Mouse (Mus musculus) CH12.LX (cell line): ENCODE measurements around the gene Stx12.
A peak's percentile ranks its signal among the peaks of the same experiment; 100 is the strongest.

Source experiments
- CHD1 ChIP-seq: IDR thresholded peaks from 2 replicates; pipeline ENCODE4 v1.6.1; 2012; ENCODE audit warnings: low read depth, low read length, improper control_type of control experiment, inconsistent platforms
- CHD2 ChIP-seq: IDR thresholded peaks from 2 replicates; pipeline ENCODE4 v1.6.1; 2011; ENCODE audit warnings: low read length, improper control_type of control experiment
- CTCF ChIP-seq, 2 experiments: IDR thresholded peaks in 1 of 2; conservative IDR thresholded peaks in 1 of 2; 2 replicates each; pipeline ENCODE4 v1.5.1; 2011 to 2012; ENCODE audit warnings: low read depth in 2 of 2, low read length in 2 of 2, improper control_type of control experiment in 1 of 2, inconsistent platforms in 1 of 2, mild to moderate bottlenecking in 1 of 2, moderate library complexity in 1 of 2
- EP300 ChIP-seq: IDR thresholded peaks from 2 replicates; pipeline ENCODE4 v1.6.1; 2011; ENCODE audit warnings: low read length, improper control_type of control experiment
- HCFC1 ChIP-seq: IDR thresholded peaks from 2 replicates; pipeline ENCODE4 v1.6.1; 2012; ENCODE audit warnings: low read depth, mild to moderate bottlenecking, inconsistent platforms, low read length, improper control_type of control experiment
- JUND ChIP-seq: conservative IDR thresholded peaks from 2 replicates; pipeline ENCODE4 v1.6.1; 2011; ENCODE audit warnings: low read depth, low read length, improper control_type of control experiment
- MAZ ChIP-seq: IDR thresholded peaks from 2 replicates; pipeline ENCODE4 v1.6.1; 2012; ENCODE audit warnings: low read depth, mild to moderate bottlenecking, inconsistent platforms, low read length, improper control_type of control experiment, moderate library complexity
- MXI1 ChIP-seq: IDR thresholded peaks from 2 replicates; pipeline ENCODE4 v1.6.1; 2011; ENCODE audit warnings: mild to moderate bottlenecking, low read depth, low read length, improper control_type of control experiment
- POLR2A ChIP-seq: IDR thresholded peaks from 2 replicates; pipeline ENCODE4 v1.6.1; 2011; ENCODE audit warnings: low read depth, mild to moderate bottlenecking, improper control_type of control experiment, low read length
- RCOR1 ChIP-seq: conservative IDR thresholded peaks from 2 replicates; pipeline ENCODE4 v1.6.1; 2012; ENCODE audit warnings: low read depth, mild to moderate bottlenecking, inconsistent platforms, low read length, improper control_type of control experiment
- TBP ChIP-seq: conservative IDR thresholded peaks from 2 replicates; pipeline ENCODE4 v1.6.1; 2011; ENCODE audit warnings: low read depth, low read length, improper control_type of control experiment
- USF1 ChIP-seq: IDR thresholded peaks from 2 replicates; pipeline ENCODE4 v1.6.1; 2014; ENCODE audit warnings: low read depth, mild to moderate bottlenecking, inconsistent platforms, low read length, improper control_type of control experiment
- ZC3H11A ChIP-seq: IDR thresholded peaks from 2 replicates; pipeline ENCODE4 v1.6.1; 2012; ENCODE audit warnings: low read depth, mild to moderate bottlenecking, inconsistent platforms, low read length, improper control_type of control experiment

DNA sequence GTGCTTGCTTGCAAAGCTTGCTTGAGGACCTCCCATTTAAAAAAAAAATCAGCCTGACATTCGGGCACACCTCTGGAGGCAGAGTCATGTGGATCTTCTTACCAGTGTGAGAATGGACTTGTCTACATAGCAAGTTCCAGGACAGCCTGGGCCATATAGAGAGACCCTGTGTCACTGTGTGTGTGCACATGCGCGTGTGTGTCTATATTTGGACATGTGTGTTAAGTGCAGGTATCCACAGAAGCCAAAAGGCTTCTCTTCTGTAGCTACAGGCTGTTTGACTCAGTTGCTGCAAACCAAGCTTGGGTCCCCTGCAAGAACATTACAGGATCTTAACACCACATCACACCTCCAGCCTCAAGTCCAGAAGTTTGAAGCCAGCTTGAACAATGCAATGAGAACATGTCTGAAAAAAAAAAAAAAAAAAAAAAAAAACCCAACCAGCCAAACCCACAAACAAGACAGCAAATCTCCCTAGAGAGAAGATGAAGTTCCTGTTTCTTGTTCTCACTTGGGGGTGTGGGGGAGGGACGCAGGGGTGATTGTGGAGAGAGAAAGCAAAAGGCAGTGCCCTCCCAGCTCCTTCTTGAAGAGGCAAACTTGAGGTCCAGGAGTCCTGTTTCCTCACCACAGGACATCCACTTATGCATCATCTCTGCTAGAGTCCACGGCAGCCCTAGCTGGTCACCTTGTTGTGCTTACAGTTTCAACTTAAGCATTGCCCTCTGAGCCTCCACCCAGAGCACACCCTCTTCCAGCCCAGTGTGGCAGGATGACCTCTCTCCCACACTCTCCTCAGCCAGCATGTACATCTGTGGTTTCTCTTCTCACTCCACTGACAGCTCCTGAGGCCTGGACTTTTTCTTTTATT, 76.3 kb downstream of the Stx12 start:
- TF ChIP-seq CHD2 (peak; percentile 82; the same call in 1 of the 2 replicates), CHD1 (no peak), CTCF (conservative IDR thresholded peaks at IDR 0.05 in 1 of 2, IDR thresholded peaks at IDR 0.05 in 1 of 2; ENCODE audit: low read depth in 2 of 2, low read length in 2 of 2) (no peak), RCOR1 (0 out of 2 replicates have a peak, but pooled peaks have one; percentile 61), POLR2A (0 out of 2 replicates have a peak, but pooled peaks have one; percentile 43), TBP (0 out of 2 replicates have a peak, but pooled peaks have one; percentile 12), MAZ (peak; percentile 39; the same call in 1 of the 2 replicates), ZC3H11A (no peak), HCFC1 (no peak; the same call in 1 of the 2 replicates), MXI1 (peak; percentile 63; the same call in 1 of the 2 replicates), USF1 (no peak), EP300 (peak; percentile 82), JUND (no peak; the same call in 1 of the 2 replicates)
